Mouse (Mus musculus): ENCODE results near the gene Zmiz1.

GRCm38 (mm10) chr14:25474732-25475131 is 15.7 kb downstream of the Zmiz1 start:
- TF ChIP-seq UBTF (IDR thresholded peaks at IDR 0.05; ENCODE audit: low read depth, low read length) (no peak), TBP (conservative IDR thresholded peaks at IDR 0.05; ENCODE audit: low read depth, low read length) (no peak), CHD1 (IDR thresholded peaks at IDR 0.05; ENCODE audit: low read depth, low read length) (0 out of 2 replicates have a peak, but pooled peaks have one; percentile 36), POLR2A (IDR thresholded peaks at IDR 0.05; ENCODE audit: low read depth, low read length) (no peak), MAZ (IDR thresholded peaks at IDR 0.05; ENCODE audit: low read depth, low read length) (peak; percentile 55; the same call in 1 of the 2 replicates), MAX (IDR thresholded peaks at IDR 0.05; ENCODE audit: low read length) (no peak), EP300 (IDR thresholded peaks at IDR 0.05; ENCODE audit: low read length) (peak; percentile 34; the same call in 1 of the 2 replicates), E2F4 (IDR thresholded peaks at IDR 0.05; ENCODE audit: insufficient replicate concordance, low read depth, low read length) (no peak), CTCF (conservative IDR thresholded peaks at IDR 0.05 in 1 of 2, IDR thresholded peaks at IDR 0.05 in 1 of 2; ENCODE audit: low read depth in 2 of 2, low read length in 2 of 2) (peak in 1 of 2 experiments; percentile 11; a peak in 1 of 4 replicates), ZNF384 (IDR thresholded peaks at IDR 0.05; ENCODE audit: low read depth, low read length) (no peak), NRF1 (IDR thresholded peaks at IDR 0.05; ENCODE audit: low read depth, low read length) (no peak)

All from CH12.LX (cell line).